Mouse (Mus musculus) embryonic facial prominence, embryonic 14.5 days (tissue): Measurements from ENCODE around the gene Tprkb. TPM values are rescaled to one million over a fixed set of nuclear protein-coding genes. Genes with fewer than 3 reads are reported as not detected.
"Not testable (repeated sequence)": the region's sequence is repeated elsewhere in the genome, so short reads cannot be mapped to it uniquely, and the experiment has no call there.

Source experiments
- ATAC-seq: fragments of 200-750 bp; cut with Nextera tagmentation; 2 replicates; pipeline ENCODE4 v1.8.0; 2017; ENCODE audit warnings: low read depth, moderate number of reproducible peaks, moderate TSS enrichment
- DNase-seq: peaks from one replicate; pipeline ENCODE4 v3.0.0-alpha.2; 2015; ENCODE audit warnings: low spot score
- H3K27ac ChIP-seq: fragments of 300-500 bp; sonication (generic); replicated peaks from 2 replicates; pipeline ENCODE4 v1.5.1; 2014; ENCODE audit warnings: low read depth, mild to moderate bottlenecking, low read length, moderate library complexity
- H3K27me3 ChIP-seq: fragments of 300-500 bp; sonication (generic); replicated peaks from 2 replicates; pipeline ENCODE4 v1.6.1; 2014; ENCODE audit warnings: low read length; ENCODE audit not compliant: control insufficient read depth, insufficient read depth
- H3K36me3 ChIP-seq: fragments of 300-500 bp; sonication (generic); 2 replicates; pipeline ENCODE4 v1.6.1; 2014; ENCODE audit warnings: low read length, mixed read lengths; ENCODE audit not compliant: control insufficient read depth, insufficient read depth
- H3K4me1 ChIP-seq: fragments of 300-500 bp; sonication (generic); 2 replicates; pipeline ENCODE4 v1.6.1; 2014; ENCODE audit warnings: antibody characterized with exemption, low read length; ENCODE audit not compliant: control insufficient read depth, insufficient read depth
- H3K4me2 ChIP-seq: fragments of 300-500 bp; sonication (generic); 2 replicates; pipeline ENCODE4 v1.6.1; 2014; ENCODE audit warnings: low read depth, mild to moderate bottlenecking, low read length, moderate library complexity, mixed read lengths
- H3K4me3 ChIP-seq: fragments of 300-500 bp; sonication (generic); 2 replicates; pipeline ENCODE4 v1.5.1; 2014; ENCODE audit warnings: low read depth, mild to moderate bottlenecking, low read length
- H3K9ac ChIP-seq: fragments of 300-500 bp; sonication (generic); 2 replicates; pipeline ENCODE4 v1.6.1; 2014; ENCODE audit warnings: low read depth, mild to moderate bottlenecking, low read length, moderate library complexity, mixed read lengths
- H3K9me3 ChIP-seq: fragments of 300-500 bp; sonication (generic); 2 replicates; pipeline ENCODE4 v1.6.1; 2016; ENCODE audit warnings: low read length; ENCODE audit not compliant: control insufficient read depth
- WGBS: fragments of 180-500 bp; shearing (Covaris S2); extraction: QIAGEN DNeasy Blood & Tissue Kit; methylation state at CpG from one replicate; pipeline ENCODE4 v1.1.7; 2014; 5-methylcytosine and 5-hydroxymethylcytosine counted together
- polyA plus RNA-seq: library from polyadenylated mRNA; unstranded; fragments of >200 nt; fragmentation: Nextera tagmentation; extraction: Ambion mirVana; gene quantifications from 2 replicates; pipeline ENCODE4 v1.2.1, GENCODE M21; 2014

Tprkb gene
- polyA plus RNA-seq, 1 experiment from 2014 or later = 23.7 TPM

GRCm38 (mm10) chr6:85973336-85973735 lies 61.7 kb downstream of the Tprkb start:
- no peak overlapping the region for H3K9ac ChIP-seq
- no peak overlapping the region for H3K4me3 ChIP-seq
- peaks cover 9% of the 10 kb centered on the region; the same call in 1 of the 2 replicates for H3K4me1 ChIP-seq
- H3K27me3 ChIP-seq = no peaks in the 10 kb centered on the region
- WGBS = 73% methylated on average over 3 of the region's 3 CpGs
- H3K36me3 ChIP-seq = no peaks in the 10 kb centered on the region
- H3K27ac ChIP-seq = no peak overlapping the region
- H3K4me2 ChIP-seq = no peak overlapping the region
- H3K9me3 ChIP-seq = no peaks in the 10 kb centered on the region
- ATAC-seq (no peak), DNase-seq (no peak)

GRCm38 (mm10) chr6:85974941-85975617 lies 63.4 kb downstream of the Tprkb start:
- Histone ChIP-seq H3K4me2 (no peak overlapping the region), H3K4me3 (no peak overlapping the region), H3K27ac (no peak overlapping the region), H3K9ac (no peak overlapping the region), H3K27me3 (no peaks in the 10 kb centered on the region), H3K9me3 (no peaks in the 10 kb centered on the region), H3K36me3 (no peaks in the 10 kb centered on the region), H3K4me1 (peaks cover 9% of the 10 kb centered on the region; the same call in 1 of the 2 replicates)
- WGBS = 58% methylated on average over 10 of the region's 10 CpGs
- ATAC-seq (no peak), DNase-seq (no peak)

- Histone ChIP-seq H3K27me3 (no peaks in the 10 kb centered on the region), H3K4me1 (peaks cover 9% of the 10 kb centered on the region; the same call in 1 of the 2 replicates), H3K9me3 (no peaks in the 10 kb centered on the region), H3K36me3 (no peaks in the 10 kb centered on the region), H3K4me2 (no peak overlapping the region), H3K27ac (no peak overlapping the region), H3K9ac (no peak overlapping the region), H3K4me3 (no peak overlapping the region)
- 86% methylated on average over 1 of the region's 1 CpGs for WGBS
- ATAC-seq (no peak), DNase-seq (no peak)
Observed at GRCm38 (mm10) chr6:85975761-85976160, 64.1 kb downstream of the Tprkb start.

- no peaks in the 10 kb centered on the region for H3K36me3 ChIP-seq
- no peak overlapping the region for H3K9ac ChIP-seq
- WGBS = 82% methylated on average over 5 of the region's 5 CpGs
- peaks cover 9% of the 10 kb centered on the region; the same call in 1 of the 2 replicates for H3K4me1 ChIP-seq
- H3K4me3 ChIP-seq = no peak overlapping the region
- H3K4me2 ChIP-seq = no peak overlapping the region
- no peak for DNase-seq
- no peaks in the 10 kb centered on the region for H3K9me3 ChIP-seq
- no peak overlapping the region for H3K27ac ChIP-seq
- ATAC-seq = no peak
- H3K27me3 ChIP-seq = no peaks in the 10 kb centered on the region
Observed at GRCm38 (mm10) chr6:85976242-85976641, 64.6 kb downstream of the Tprkb start.

GRCm38 (mm10) chr6:85978736-85979135 lies 67.1 kb downstream of the Tprkb start:
- H3K4me2 ChIP-seq, H3K27me3 ChIP-seq, DNase-seq, H3K4me3 ChIP-seq, H3K36me3 ChIP-seq, H3K27ac ChIP-seq, ATAC-seq, H3K9me3 ChIP-seq, H3K9ac ChIP-seq, H3K4me1 ChIP-seq: not testable (repeated sequence)
- 70% methylated on average over 4 of the region's 4 CpGs for WGBS

Other genes starting within 250 kb of the Tprkb start
- gene Nat8f7, start 198.7 kb upstream of the Tprkb start, polyA plus RNA-seq = not detected in 2 replicates
- 0.17 TPM in 1 of 2 replicates, not detected in the other for gene Nat8f3, start 146.1 kb upstream of the Tprkb start, polyA plus RNA-seq
- not detected in 2 replicates for gene Nat8f6, start 90.9 kb upstream of the Tprkb start, polyA plus RNA-seq
- 0.21 TPM in 1 of 2 replicates, not detected in the other for gene Nat8f5, start 90.9 kb upstream of the Tprkb start, polyA plus RNA-seq
- not detected in 2 replicates for gene Nat8, start 79.8 kb upstream of the Tprkb start, polyA plus RNA-seq
- not detected in 2 replicates for gene Nat8f2, start 42.7 kb upstream of the Tprkb start, polyA plus RNA-seq
- gene Nat8f4, start 7.0 kb upstream of the Tprkb start, polyA plus RNA-seq = 2.4 TPM in 2 replicates
- gene Nat8f1, start 3.8 kb downstream of the Tprkb start, polyA plus RNA-seq = 4.2 and 5.3 TPM in 2 replicates
- 53.4 and 54.6 TPM in 2 replicates for gene Dusp11, start 49.8 kb downstream of the Tprkb start, polyA plus RNA-seq
- not detected in 2 replicates for gene Figla, start 104.3 kb downstream of the Tprkb start, polyA plus RNA-seq
- 6.7 and 7.6 TPM in 2 replicates for gene Add2, start 116.8 kb downstream of the Tprkb start, polyA plus RNA-seq